Mouse (Mus musculus) ES-E14 (cell line): ENCODE data around the gene Pctp.

Experiments used
- CHD2 ChIP-seq: IDR thresholded peaks from 2 replicates; pipeline ENCODE4 v1.6.1; 2014; ENCODE audit warnings: mild to moderate bottlenecking, low read depth, low read length, inconsistent platforms
- MAFK ChIP-seq: IDR thresholded peaks from 2 replicates; pipeline ENCODE4 v1.6.1; 2014; ENCODE audit warnings: mild to moderate bottlenecking, low read depth, low read length, inconsistent platforms; ENCODE audit not compliant: insufficient read depth
- ZC3H11A ChIP-seq: IDR thresholded peaks from 2 replicates; pipeline ENCODE4 v1.6.1; 2012; ENCODE audit warnings: low read depth, mild to moderate bottlenecking, inconsistent platforms, low read length, borderline replicate concordance
- ZNF384 ChIP-seq: IDR thresholded peaks from 2 replicates; pipeline ENCODE4 v1.6.1; 2012; ENCODE audit warnings: low read depth, low read length, inconsistent platforms

- TF ChIP-seq CHD2 (no peak), ZC3H11A (no peak), ZNF384 (no peak), MAFK (no peak)
These were observed 33.7 kb upstream of the Pctp start for GRCm38 (mm10) chr11:90036416-90036815.
